Mouse (Mus musculus) intestine, embryonic 14.5 days (tissue): ENCODE data around the gene Epas1. TPM values are rescaled to one million over a fixed set of nuclear protein-coding genes. Genes with fewer than 3 reads are reported as not detected.
A peak's percentile ranks its signal among the peaks of the same experiment; 100 is the strongest.

ENCODE experiments used
- ATAC-seq: fragments of 200-750 bp; cut with Nextera tagmentation; replicated peaks from 2 replicates; pipeline ENCODE4 v1.8.0; 2017; ENCODE audit warnings: low read depth, moderate number of reproducible peaks, moderate TSS enrichment, moderate library complexity; ENCODE audit not compliant: low FRiP score, low TSS enrichment
- DNase-seq: peaks from one replicate; pipeline ENCODE4 v3.0.0-alpha.2; 2018; ENCODE audit warnings: low spot score
- H3K27ac ChIP-seq: fragments of 300-500 bp; sonication (generic); 2 replicates; pipeline ENCODE4 v1.5.1; 2014; ENCODE audit warnings: low read depth, mild to moderate bottlenecking, control low read depth
- H3K27me3 ChIP-seq: fragments of 300-500 bp; sonication (generic); replicated peaks from 2 replicates; pipeline ENCODE4 v1.6.1; 2014; ENCODE audit warnings: low read length, control low read depth; ENCODE audit not compliant: control insufficient read depth, insufficient read depth
- H3K36me3 ChIP-seq: fragments of 300-500 bp; sonication (generic); 2 replicates; pipeline ENCODE4 v1.6.1; 2014; ENCODE audit warnings: low read length, control low read depth; ENCODE audit not compliant: control insufficient read depth, insufficient read depth
- H3K4me1 ChIP-seq: fragments of 300-500 bp; sonication (generic); replicated peaks from 2 replicates; pipeline ENCODE4 v1.6.1; 2014; ENCODE audit warnings: low read length, control low read depth, mixed read lengths; ENCODE audit not compliant: control insufficient read depth, insufficient read depth
- H3K4me2 ChIP-seq: fragments of 300-500 bp; sonication (generic); 2 replicates; pipeline ENCODE4 v1.6.1; 2014; ENCODE audit warnings: low read length
- H3K4me3 ChIP-seq: fragments of 300-500 bp; sonication (generic); 2 replicates; pipeline ENCODE4 v1.5.1; 2014; ENCODE audit warnings: low read depth, low read length, control low read depth, mixed read lengths
- H3K9ac ChIP-seq: fragments of 300-500 bp; sonication (generic); 2 replicates; pipeline ENCODE4 v1.6.1; 2014; ENCODE audit warnings: mild to moderate bottlenecking, low read length
- H3K9me3 ChIP-seq: fragments of 300-500 bp; sonication (generic); 2 replicates; pipeline ENCODE4 v1.6.1; 2016; ENCODE audit warnings: low read length, control low read depth; ENCODE audit not compliant: control insufficient read depth
- WGBS: fragments of 180-500 bp; shearing (Covaris S2); extraction: QIAGEN DNeasy Blood & Tissue Kit; methylation state at CpG from one replicate; pipeline ENCODE4 v1.1.7; 2014; 5-methylcytosine and 5-hydroxymethylcytosine counted together
- polyA plus RNA-seq: library from polyadenylated mRNA; unstranded; fragments of >200 nt; fragmentation: Nextera tagmentation; extraction: Ambion mirVana; gene quantifications from 2 replicates; pipeline ENCODE4 v1.2.1, GENCODE M21; 2014

The Epas1 gene
- polyA plus RNA-seq, 1 experiment from 2014 or later, result 7.7 TPM

DNA sequence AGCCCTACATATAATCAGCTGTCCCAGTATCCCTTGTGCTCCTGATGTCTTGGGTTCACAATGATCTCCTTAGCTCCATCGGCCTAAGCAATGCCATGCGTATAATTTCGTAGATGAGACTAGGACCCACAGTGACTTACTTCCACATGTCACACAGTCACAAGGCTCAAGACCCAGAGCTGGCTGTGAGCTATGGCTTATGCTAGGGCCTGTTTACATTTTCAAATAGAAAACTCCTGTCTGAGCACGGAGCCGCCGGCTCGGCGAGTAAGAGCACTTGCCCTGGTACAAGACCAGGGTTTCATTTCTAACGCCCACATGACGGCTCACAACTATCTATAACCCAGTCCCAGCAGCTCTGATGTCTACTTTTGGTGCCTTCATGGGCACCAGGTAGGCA is 80.4 kb downstream of the Epas1 start:
- Histone ChIP-seq H3K9ac (no peak overlapping the region), H3K4me2 (no peak overlapping the region), H3K4me3 (no peak overlapping the region), H3K9me3 (no peaks in the 10 kb centered on the region), H3K27ac (no peak overlapping the region), H3K27me3 (no peaks in the 10 kb centered on the region), H3K4me1 (no peaks in the 10 kb centered on the region), H3K36me3 (no peaks in the 10 kb centered on the region)
- 88% methylated on average over 10 of the region's 10 CpGs for WGBS
- DNase-seq, result peak; percentile 37
- ATAC-seq, result no peak

DNA sequence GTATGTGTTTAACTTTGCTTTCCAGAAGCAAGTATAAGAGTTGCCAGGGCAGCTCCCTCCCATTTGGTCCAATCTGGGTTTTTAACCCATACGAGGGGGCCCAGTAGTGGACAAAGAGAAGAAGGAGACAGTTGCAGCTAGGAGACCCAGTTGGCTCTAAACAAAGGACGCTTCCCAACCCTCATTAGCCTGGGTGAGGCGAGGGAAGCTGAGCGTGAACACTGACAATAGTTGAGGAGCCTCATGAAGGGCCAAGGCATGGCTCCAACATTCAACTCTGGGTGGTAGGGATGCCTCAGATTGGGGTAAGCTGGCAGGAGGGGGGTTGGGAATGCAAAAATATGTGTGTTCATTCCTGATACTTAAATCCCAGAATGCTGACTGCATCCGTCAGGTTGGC is 85.8 kb downstream of the Epas1 start:
- WGBS, result 88% methylated on average over 5 of the region's 5 CpGs
- no peak for ATAC-seq

DNA sequence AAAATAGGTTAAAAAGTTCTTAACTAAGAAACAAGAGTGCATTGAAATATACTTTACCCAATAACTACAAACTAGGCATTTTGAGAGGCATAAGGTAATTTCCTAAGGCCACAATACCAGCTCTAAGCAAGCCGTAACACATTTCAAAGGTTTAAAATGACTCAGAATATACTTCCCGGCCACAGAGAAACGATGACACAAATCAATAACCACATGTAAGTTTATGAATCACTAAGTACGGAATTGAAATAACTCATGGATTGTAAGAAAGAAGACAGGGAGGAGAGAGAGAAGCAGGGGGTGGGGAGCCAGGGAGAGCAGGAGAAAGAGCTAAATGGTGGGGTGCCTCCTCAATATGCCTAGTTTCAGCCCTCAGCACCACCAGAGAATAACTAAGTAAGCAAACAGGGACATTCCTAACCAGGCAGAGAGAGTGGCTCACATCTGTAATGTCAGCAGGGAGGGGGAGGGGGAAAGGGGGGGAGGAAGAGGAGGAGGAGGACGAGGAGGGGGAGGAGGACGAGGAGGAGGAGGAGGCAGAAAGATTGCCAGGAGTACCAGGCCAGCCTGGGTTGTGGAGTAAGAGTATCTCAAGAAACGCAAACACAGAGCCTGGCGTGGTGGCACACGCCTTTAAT is 97.3 kb downstream of the Epas1 start:
- Histone ChIP-seq H3K36me3 (no peaks in the 10 kb centered on the region), H3K9me3 (no peaks in the 10 kb centered on the region), H3K27me3 (no peaks in the 10 kb centered on the region), H3K4me3 (no peak overlapping the region), H3K4me2 (no peak overlapping the region), H3K27ac (no peak overlapping the region), H3K9ac (no peak overlapping the region), H3K4me1 (no peaks in the 10 kb centered on the region)
- no peak for DNase-seq
- ATAC-seq, result no peak
- WGBS, result 63% methylated on average over 9 of the region's 9 CpGs

More for the DNA sequence above, 85.8 kb downstream of the Epas1 start:
- H3K27me3 ChIP-seq, result no peaks in the 10 kb centered on the region
- no peaks in the 10 kb centered on the region for H3K36me3 ChIP-seq
- no peak for DNase-seq
- H3K9me3 ChIP-seq, result no peaks in the 10 kb centered on the region
- no peak overlapping the region for H3K27ac ChIP-seq
- no peak overlapping the region for H3K4me3 ChIP-seq
- no peaks in the 10 kb centered on the region for H3K4me1 ChIP-seq
- H3K9ac ChIP-seq, result no peak overlapping the region
- no peak overlapping the region for H3K4me2 ChIP-seq

GRCm38 (mm10) chr17:86851782-86852181 is 98.3 kb downstream of the Epas1 start:
- DNase-seq, result no peak
- H3K27ac ChIP-seq, result no peak overlapping the region
- no peaks in the 10 kb centered on the region for H3K36me3 ChIP-seq
- no peak for ATAC-seq
- WGBS, result 82% methylated on average over 2 of the region's 2 CpGs
- H3K9ac ChIP-seq, result no peak overlapping the region
- H3K4me3 ChIP-seq, result no peak overlapping the region
- H3K27me3 ChIP-seq, result no peaks in the 10 kb centered on the region
- H3K4me1 ChIP-seq, result no peaks in the 10 kb centered on the region
- H3K4me2 ChIP-seq, result no peak overlapping the region
- no peaks in the 10 kb centered on the region for H3K9me3 ChIP-seq

DNA sequence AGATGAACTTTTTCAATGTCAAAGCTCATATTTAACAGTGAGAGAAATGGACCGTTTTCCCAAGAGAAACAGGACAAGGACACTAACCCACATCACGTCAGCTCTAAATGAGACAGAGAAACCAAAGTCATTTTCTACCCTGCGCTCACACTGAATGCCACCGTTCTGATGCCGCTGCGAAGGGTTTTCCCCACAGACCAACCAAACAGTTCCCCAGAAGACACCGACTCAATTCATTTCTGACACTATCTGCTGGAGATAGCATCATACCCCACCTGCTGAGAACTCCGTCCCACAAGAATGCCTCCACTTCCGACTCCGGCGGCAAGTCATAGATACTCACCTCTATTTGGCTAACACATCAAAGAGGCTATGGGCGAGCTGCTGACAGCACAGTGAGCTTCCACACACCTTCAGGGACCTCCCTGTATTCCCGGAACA is 99.1 kb downstream of the Epas1 start:
- Histone ChIP-seq H3K4me3 (no peak overlapping the region), H3K9me3 (no peaks in the 10 kb centered on the region), H3K36me3 (no peaks in the 10 kb centered on the region), H3K9ac (no peak overlapping the region), H3K4me2 (no peak overlapping the region), H3K27ac (no peak overlapping the region), H3K4me1 (no peaks in the 10 kb centered on the region), H3K27me3 (no peaks in the 10 kb centered on the region)
- DNase-seq (no peak), ATAC-seq (no peak)
- WGBS, result 73% methylated on average over 13 of the region's 13 CpGs

- H3K27me3 ChIP-seq, result no peaks in the 10 kb centered on the region
- H3K4me3 ChIP-seq, result no peak overlapping the region
- H3K27ac ChIP-seq, result no peak overlapping the region
- DNase-seq (no peak), ATAC-seq (no peak)
- no peaks in the 10 kb centered on the region for H3K36me3 ChIP-seq
- no peaks in the 10 kb centered on the region for H3K9me3 ChIP-seq
- WGBS, result 89% methylated on average over 8 of the region's 8 CpGs
- H3K4me2 ChIP-seq, result no peak overlapping the region
- H3K9ac ChIP-seq, result no peak overlapping the region
- no peaks in the 10 kb centered on the region for H3K4me1 ChIP-seq
These were observed 117.1 kb downstream of the Epas1 start for GRCm38 (mm10) chr17:86870586-86870985.

GRCm38 (mm10) chr17:86872643-86873042 is 119.1 kb downstream of the Epas1 start:
- Histone ChIP-seq H3K9me3 (no peaks in the 10 kb centered on the region), H3K4me3 (no peak overlapping the region), H3K4me2 (no peak overlapping the region), H3K9ac (no peak overlapping the region), H3K27ac (no peak overlapping the region), H3K36me3 (no peaks in the 10 kb centered on the region), H3K4me1 (no peaks in the 10 kb centered on the region), H3K27me3 (no peaks in the 10 kb centered on the region)
- ATAC-seq, result no peak
- WGBS, result 74% methylated on average over 6 of the region's 6 CpGs
- DNase-seq, result no peak

- Histone ChIP-seq H3K9ac (no peak overlapping the region), H3K4me1 (no peaks in the 10 kb centered on the region), H3K9me3 (no peaks in the 10 kb centered on the region), H3K4me2 (no peak overlapping the region), H3K27ac (no peak overlapping the region), H3K27me3 (no peaks in the 10 kb centered on the region), H3K36me3 (no peaks in the 10 kb centered on the region), H3K4me3 (no peak overlapping the region)
- WGBS, result 81% methylated on average over 9 of the region's 9 CpGs
- DNase-seq (no peak), ATAC-seq (no peak)
These were observed 123.4 kb downstream of the Epas1 start for GRCm38 (mm10) chr17:86876940-86877339.

GRCm38 (mm10) chr17:86877747-86878146 is 124.2 kb downstream of the Epas1 start:
- DNase-seq (peak; percentile 35), ATAC-seq (no peak)
- Histone ChIP-seq H3K9ac (no peak overlapping the region), H3K36me3 (no peaks in the 10 kb centered on the region), H3K4me2 (no peak overlapping the region), H3K9me3 (no peaks in the 10 kb centered on the region), H3K27me3 (no peaks in the 10 kb centered on the region), H3K4me3 (no peak overlapping the region), H3K27ac (no peak overlapping the region), H3K4me1 (no peaks in the 10 kb centered on the region)
- 62% methylated on average over 2 of the region's 2 CpGs for WGBS
